Mouse (Mus musculus) inflammation-experienced regulatory T-cells, adult 16 weeks (primary cell): ENCODE measurements around the gene Traf5. TPM values are rescaled to one million over a fixed set of nuclear protein-coding genes. Genes with fewer than 3 reads are reported as not detected.

ENCODE experiments used
- polyA plus RNA-seq: library from polyadenylated mRNA; unstranded; fragments of 100-300 nt; shearing (Covaris generic); gene quantifications from one replicate; pipeline ENCODE4 v1.2.1, GENCODE M21; 2017

The Traf5 gene
- polyA plus RNA-seq: 192 TPM

DNA sequence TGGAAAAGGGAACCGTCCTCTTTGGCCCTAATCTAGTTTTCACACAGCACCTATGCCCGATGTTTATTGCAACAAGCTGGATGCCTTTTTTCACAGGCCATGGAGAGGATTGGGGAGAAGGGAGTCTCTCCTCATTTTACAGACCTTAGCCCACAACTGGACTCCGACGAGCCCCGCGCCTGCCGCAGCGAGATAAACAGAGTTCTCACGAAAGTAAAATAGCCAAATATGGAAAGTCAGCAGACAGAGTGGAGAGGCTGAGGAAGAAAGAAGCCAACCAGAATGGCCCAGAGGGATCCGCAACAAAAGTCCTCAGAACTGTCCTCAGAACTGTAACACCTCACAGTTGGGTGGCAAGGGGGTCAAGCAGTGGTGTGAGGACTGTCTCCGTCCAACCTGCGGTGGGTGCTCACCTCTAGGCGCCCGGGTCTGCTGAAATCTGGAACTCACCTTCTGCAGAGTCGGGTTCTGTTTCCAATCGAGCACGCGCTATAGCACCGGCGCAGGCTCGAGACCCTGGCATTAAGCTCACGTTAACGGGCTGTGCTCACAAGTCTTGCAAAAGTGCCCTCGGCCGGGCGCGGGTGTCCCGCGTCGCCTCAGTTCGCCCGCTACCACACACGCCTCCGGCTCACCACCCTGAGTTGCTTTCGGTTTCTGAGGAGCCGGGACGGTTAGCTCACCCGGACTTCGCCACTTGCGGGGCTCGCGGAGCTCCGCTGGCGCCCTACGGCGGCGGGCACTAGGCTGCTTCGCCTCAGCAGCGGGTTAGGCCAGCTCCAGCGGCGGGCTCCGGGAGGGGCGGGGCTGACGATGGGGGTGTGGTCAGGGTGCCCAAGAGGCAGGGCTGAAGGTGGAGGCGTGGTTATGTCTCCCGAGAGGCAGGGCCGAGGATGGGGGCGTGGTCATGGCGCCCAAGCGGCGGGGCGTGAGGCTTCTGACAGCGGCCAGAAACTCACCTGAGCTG, at the start of gene Traf5:
Gene Traf5 (minus strand): TSS at position 754 of the 967 bp plus-strand sequence.

DNA sequence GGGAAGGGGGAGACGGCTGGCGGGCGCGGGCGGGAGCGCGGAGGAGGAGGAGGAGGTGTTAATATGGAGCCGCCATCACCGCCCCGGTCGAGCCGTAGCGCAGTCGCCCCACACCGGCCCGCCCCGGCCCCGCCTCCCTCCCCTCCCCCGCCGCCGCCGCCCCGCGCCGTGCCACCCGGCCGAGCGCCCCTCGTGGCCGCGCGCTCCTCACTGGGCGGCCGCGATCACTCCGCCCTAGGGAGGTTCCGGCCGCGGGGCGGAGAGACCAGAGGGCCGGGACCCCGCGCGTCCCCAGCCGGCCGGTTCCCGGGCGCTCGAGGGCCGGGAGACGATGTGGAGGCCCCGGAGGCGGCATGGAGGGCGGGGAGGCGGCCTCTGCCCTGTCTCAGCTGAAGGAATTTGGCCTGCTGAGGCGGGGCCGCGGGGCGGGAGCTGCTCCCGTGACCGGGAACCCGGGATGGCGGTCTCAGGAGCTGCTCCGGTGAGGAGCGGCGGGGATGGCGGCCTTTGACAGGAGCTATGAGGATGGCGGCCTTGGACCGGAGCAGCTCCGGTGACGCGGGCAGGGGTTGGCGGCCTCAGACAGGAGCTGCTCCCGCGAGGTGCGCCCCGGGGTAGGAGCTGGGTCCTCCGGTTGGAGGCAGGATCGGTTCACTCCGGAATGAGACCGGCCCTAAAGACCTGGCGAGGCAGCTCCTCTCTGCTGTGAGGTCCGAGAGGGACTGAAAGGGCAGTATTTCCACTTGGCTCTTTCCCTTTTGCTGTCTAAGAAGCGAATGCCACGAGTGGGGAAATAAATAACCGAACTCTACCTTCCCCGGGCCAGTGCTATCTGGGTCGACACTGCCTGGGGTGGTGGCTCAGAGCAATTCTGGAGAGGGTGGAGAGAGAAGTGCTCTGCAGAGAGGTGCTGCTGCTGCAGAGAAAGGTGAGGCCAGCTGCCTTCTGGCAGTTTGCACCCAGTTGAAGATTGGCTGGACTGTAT, 45.9 kb upstream of the Traf5 start, which contains the start of gene Rcor3:
Gene Rcor3 (minus strand): TSS at position 137 of the 985 bp plus-strand sequence.

DNA sequence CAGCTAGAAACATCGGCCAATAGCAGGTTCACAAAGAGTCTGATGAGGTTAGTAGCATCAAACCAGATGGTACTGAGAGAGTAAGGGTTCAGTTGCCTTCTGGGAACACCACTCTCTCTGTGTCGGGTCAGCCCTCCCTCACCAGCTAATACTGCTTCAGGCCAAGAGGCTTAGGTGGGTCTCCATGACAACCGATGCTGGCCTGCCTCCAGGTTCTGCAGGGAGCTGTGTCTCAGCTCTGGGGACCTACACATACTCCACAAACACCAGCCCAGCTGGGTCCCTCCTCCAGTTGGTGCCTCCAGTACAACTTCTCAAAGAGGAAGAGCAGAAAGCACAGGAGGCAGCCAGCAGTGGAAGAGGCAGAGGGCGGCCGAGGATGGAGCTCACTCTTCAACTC, 115.2 kb downstream of the Traf5 start, which contains the start of gene Rd3:
Gene Rd3 (plus strand): TSS at position 184 of the 400 bp plus-strand sequence.

Other genes starting within 250 kb of the Traf5 start
- gene Slc30a1, start 185.8 kb downstream of the Traf5 start, polyA plus RNA-seq: 0.49 TPM
- 3.1 TPM for gene Rd3, start 115.2 kb downstream of the Traf5 start, polyA plus RNA-seq
- 24.7 TPM for gene Rcor3, start 45.5 kb upstream of the Traf5 start, polyA plus RNA-seq
- gene Kcnh1, start 98.2 kb upstream of the Traf5 start, polyA plus RNA-seq: not detected